Mouse (Mus musculus) hindbrain, embryonic 14.5 days (tissue): ENCODE measurements around the gene Sfmbt1. TPM values are rescaled to one million over a fixed set of nuclear protein-coding genes. Genes with fewer than 3 reads are reported as not detected.

ENCODE experiments used
- ATAC-seq: fragments of 200-750 bp; cut with Nextera tagmentation; 2 replicates; pipeline ENCODE4 v1.8.0; 2017; ENCODE audit warnings: moderate number of reproducible peaks, mild to moderate bottlenecking, moderate TSS enrichment, moderate library complexity; ENCODE audit not compliant: low FRiP score
- DNase-seq: peaks from one replicate; pipeline ENCODE4 v3.0.0-alpha.2; 2015; ENCODE audit warnings: low spot score
- H3K27ac ChIP-seq: fragments of 300-500 bp; sonication (generic); 2 replicates; pipeline ENCODE4 v1.5.1; 2014; ENCODE audit warnings: mild to moderate bottlenecking, moderate library complexity
- H3K27me3 ChIP-seq: fragments of 300-500 bp; sonication (generic); 2 replicates; pipeline ENCODE4 v1.6.1; 2014; ENCODE audit warnings: mild to moderate bottlenecking, low read length, mixed read lengths; ENCODE audit not compliant: control insufficient read depth, insufficient read depth
- H3K36me3 ChIP-seq: fragments of 300-500 bp; sonication (generic); replicated peaks from 2 replicates; pipeline ENCODE4 v1.6.1; 2014; ENCODE audit not compliant: control insufficient read depth, insufficient read depth
- H3K4me1 ChIP-seq: fragments of 300-500 bp; sonication (generic); replicated peaks from 2 replicates; pipeline ENCODE4 v1.6.1; 2014; ENCODE audit warnings: antibody characterized with exemption, low read length, mixed read lengths; ENCODE audit not compliant: control insufficient read depth, insufficient read depth
- H3K4me2 ChIP-seq: fragments of 300-500 bp; sonication (generic); replicated peaks from 2 replicates; pipeline ENCODE4 v1.6.1; 2014; ENCODE audit warnings: mild to moderate bottlenecking, moderate library complexity
- H3K4me3 ChIP-seq: fragments of 300-500 bp; sonication (generic); replicated peaks from 2 replicates; pipeline ENCODE4 v1.5.1; 2014; ENCODE audit warnings: mild to moderate bottlenecking, low read length
- H3K9ac ChIP-seq: fragments of 300-500 bp; sonication (generic); 2 replicates; pipeline ENCODE4 v1.6.1; 2014
- H3K9me3 ChIP-seq: fragments of 300-500 bp; sonication (generic); 2 replicates; pipeline ENCODE4 v1.6.1; 2016; ENCODE audit warnings: low read length; ENCODE audit not compliant: control insufficient read depth
- WGBS: fragments of 180-500 bp; shearing (Covaris S2); extraction: QIAGEN DNeasy Blood & Tissue Kit; methylation state at CpG from one replicate; pipeline ENCODE4 v1.1.7; 2014; 5-methylcytosine and 5-hydroxymethylcytosine counted together
- polyA plus RNA-seq: library from polyadenylated mRNA; unstranded; fragments of >200 nt; fragmentation: Nextera tagmentation; extraction: Ambion mirVana; gene quantifications from 2 replicates; pipeline ENCODE4 v1.2.1, GENCODE M21; 2014

Gene Sfmbt1
- polyA plus RNA-seq, 1 experiment from 2014 or later: 20.0 TPM

- ATAC-seq (no peak), DNase-seq (no peak)
- 95% methylated on average over 5 of the region's 5 CpGs for WGBS
- no peak overlapping the region for H3K4me2 ChIP-seq
- H3K27ac ChIP-seq: no peak overlapping the region
- no peak overlapping the region for H3K4me3 ChIP-seq
- H3K36me3 ChIP-seq: no peaks in the 10 kb centered on the region
- H3K9ac ChIP-seq: no peak overlapping the region
- no peaks in the 10 kb centered on the region for H3K27me3 ChIP-seq
- no peaks in the 10 kb centered on the region for H3K4me1 ChIP-seq
- H3K9me3 ChIP-seq: no peaks in the 10 kb centered on the region
Observed at GRCm38 (mm10) chr14:30734665-30735064, 20.0 kb downstream of the Sfmbt1 start.

- 78% methylated on average over 3 of the region's 3 CpGs for WGBS
- Histone ChIP-seq H3K36me3 (no peaks in the 10 kb centered on the region), H3K4me2 (no peak overlapping the region), H3K9ac (no peak overlapping the region), H3K27me3 (no peaks in the 10 kb centered on the region), H3K4me3 (no peak overlapping the region), H3K4me1 (no peaks in the 10 kb centered on the region), H3K27ac (no peak overlapping the region), H3K9me3 (no peaks in the 10 kb centered on the region)
- no peak for DNase-seq
- ATAC-seq: no peak
Observed at GRCm38 (mm10) chr14:30735810-30736209, 21.2 kb downstream of the Sfmbt1 start.

- Histone ChIP-seq H3K4me2 (no peak overlapping the region), H3K27ac (no peak overlapping the region), H3K9me3 (no peaks in the 10 kb centered on the region), H3K36me3 (no peaks in the 10 kb centered on the region), H3K4me3 (no peak overlapping the region), H3K9ac (no peak overlapping the region), H3K4me1 (no peaks in the 10 kb centered on the region), H3K27me3 (no peaks in the 10 kb centered on the region)
- ATAC-seq (no peak), DNase-seq (no peak)
- 97% methylated on average over 1 of the region's 1 CpGs for WGBS
Observed at GRCm38 (mm10) chr14:30736413-30736812, 21.8 kb downstream of the Sfmbt1 start.

- no peak for DNase-seq
- Histone ChIP-seq H3K36me3 (no peaks in the 10 kb centered on the region), H3K9ac (no peak overlapping the region), H3K4me2 (no peak overlapping the region), H3K27me3 (no peaks in the 10 kb centered on the region), H3K4me1 (no peaks in the 10 kb centered on the region), H3K27ac (no peak overlapping the region), H3K9me3 (no peaks in the 10 kb centered on the region), H3K4me3 (no peak overlapping the region)
- WGBS: 89% methylated on average over 3 of the region's 3 CpGs
- ATAC-seq: no peak
Observed at GRCm38 (mm10) chr14:30743891-30744290, 29.2 kb downstream of the Sfmbt1 start.

- Histone ChIP-seq H3K9me3 (no peaks in the 10 kb centered on the region), H3K36me3 (no peaks in the 10 kb centered on the region), H3K27me3 (no peaks in the 10 kb centered on the region), H3K4me1 (no peaks in the 10 kb centered on the region), H3K9ac (no peak overlapping the region), H3K4me3 (no peak overlapping the region), H3K4me2 (no peak overlapping the region), H3K27ac (no peak overlapping the region)
- DNase-seq: no peak
- 97% methylated on average over 1 of the region's 1 CpGs for WGBS
- ATAC-seq: no peak
Observed at GRCm38 (mm10) chr14:30746160-30746559, 31.5 kb downstream of the Sfmbt1 start.

- Histone ChIP-seq H3K27ac (no peak overlapping the region), H3K9me3 (no peaks in the 10 kb centered on the region), H3K4me2 (no peak overlapping the region), H3K36me3 (no peaks in the 10 kb centered on the region), H3K27me3 (no peaks in the 10 kb centered on the region), H3K4me1 (no peaks in the 10 kb centered on the region), H3K9ac (no peak overlapping the region), H3K4me3 (no peak overlapping the region)
- ATAC-seq (no peak), DNase-seq (no peak)
- WGBS: 95% methylated on average over 3 of the region's 3 CpGs
Observed at GRCm38 (mm10) chr14:30757239-30757638, 42.6 kb downstream of the Sfmbt1 start.

- 91% methylated on average over 1 of the region's 1 CpGs for WGBS
- no peak overlapping the region for H3K4me2 ChIP-seq
- no peaks in the 10 kb centered on the region for H3K27me3 ChIP-seq
- H3K4me3 ChIP-seq: no peak overlapping the region
- DNase-seq (no peak), ATAC-seq (no peak)
- H3K4me1 ChIP-seq: no peaks in the 10 kb centered on the region
- no peaks in the 10 kb centered on the region for H3K36me3 ChIP-seq
- no peaks in the 10 kb centered on the region for H3K9me3 ChIP-seq
- no peak overlapping the region for H3K9ac ChIP-seq
- H3K27ac ChIP-seq: no peak overlapping the region
Observed at GRCm38 (mm10) chr14:30761211-30761610, 46.6 kb downstream of the Sfmbt1 start.

GRCm38 (mm10) chr14:30762131-30762903, 47.7 kb downstream of the Sfmbt1 start:
- no peak for DNase-seq
- Histone ChIP-seq H3K4me1 (no peaks in the 10 kb centered on the region), H3K36me3 (no peaks in the 10 kb centered on the region), H3K9me3 (no peaks in the 10 kb centered on the region), H3K27me3 (no peaks in the 10 kb centered on the region), H3K9ac (no peak overlapping the region), H3K4me2 (no peak overlapping the region), H3K4me3 (no peak overlapping the region), H3K27ac (no peak overlapping the region)
- 92% methylated on average over 7 of the region's 7 CpGs for WGBS
- no peak for ATAC-seq

- Histone ChIP-seq H3K9ac (no peak overlapping the region), H3K4me3 (no peak overlapping the region), H3K9me3 (no peaks in the 10 kb centered on the region), H3K27me3 (no peaks in the 10 kb centered on the region), H3K4me2 (no peak overlapping the region), H3K4me1 (no peaks in the 10 kb centered on the region), H3K36me3 (no peaks in the 10 kb centered on the region; the same call in 1 of the 2 replicates), H3K27ac (no peak overlapping the region)
- ATAC-seq (no peak), DNase-seq (no peak)
- 76% methylated on average over 5 of the region's 5 CpGs for WGBS
Observed at GRCm38 (mm10) chr14:30762904-30763568, 48.4 kb downstream of the Sfmbt1 start.
